ENCODE assay signal across 14 mouse cellular contexts in the genomic region with DNA sequence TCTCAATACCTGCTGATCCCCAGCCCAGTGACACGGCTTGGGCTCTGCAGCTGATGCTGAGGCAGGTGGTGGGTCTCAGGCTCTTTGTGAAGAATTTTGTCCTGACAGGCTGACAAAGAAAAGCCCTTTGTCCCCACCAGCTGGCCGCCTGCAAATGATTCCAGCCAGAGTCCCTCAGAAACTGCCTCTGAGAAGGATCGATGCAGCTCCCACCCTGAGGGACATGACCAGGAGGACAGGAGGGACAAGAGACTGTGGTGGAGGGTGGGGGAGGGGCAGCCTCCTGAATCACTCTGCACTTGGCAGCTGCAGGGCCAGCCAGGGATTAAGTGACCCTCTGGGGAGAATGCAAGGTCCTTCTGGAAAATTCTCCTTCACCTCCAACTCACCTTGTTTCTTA. TPM values are rescaled to one million over a fixed set of nuclear protein-coding genes. Genes with fewer than 3 reads are reported as not detected.
A peak's percentile ranks its signal among the peaks of the same experiment; 100 is the strongest.
DNase-seq lines count a peak whose midpoint lies in the region; ATAC-seq and TF ChIP-seq lines count a peak whose summit lies in the region.
"Had no signal": no experiment of that assay in that cellular context is flagged by ENCODE, and none has a peak within 500 bp of the region (broad histone marks: within the 10 kb centered on the region; RNA-seq: fewer than 3 reads in every experiment).

No protein-coding gene starts in this region.

- ATAC-seq in kidney, embryonic 16.5 days (ENCODE audit: low FRiP score, low TSS enrichment): no peak
- ATAC-seq in midbrain, embryonic 12.5 days (ENCODE audit: low FRiP score, low read depth): peak; percentile 57; the same call in 1 of the 2 replicates
- ATAC-seq: activated CD4-positive, CD25-positive, alpha-beta regulatory T cell, adult 4 months had no signal

- H3K4me1 ChIP-seq in kidney, adult 2 months (ENCODE audit: control insufficient read depth, insufficient read depth, low read length): peaks cover 14% of the 10 kb centered on the region
- H3K4me1 ChIP-seq in kidney, embryonic 16.5 days (ENCODE audit: insufficient read depth, low read length): peaks cover 23% of the 10 kb centered on the region
- peaks cover 40% of the 10 kb centered on the region for H3K4me1 ChIP-seq in midbrain, embryonic 12.5 days

- no peaks in the 10 kb centered on the region for H3K36me3 ChIP-seq in kidney, adult 2 months (ENCODE audit: control insufficient read depth, insufficient read depth, low read length)
- H3K36me3 ChIP-seq in kidney, embryonic 16.5 days (ENCODE audit: insufficient read depth, low read length): no peaks in the 10 kb centered on the region
- H3K36me3 ChIP-seq in midbrain, embryonic 12.5 days: no peaks in the 10 kb centered on the region
- H3K36me3 ChIP-seq: limb, embryonic 13.5 days had no signal

- H3K4me2 ChIP-seq in kidney, embryonic 16.5 days (replicated peaks; ENCODE audit: low read depth, low read length): no peak overlapping the region
- no peak overlapping the region for H3K4me2 ChIP-seq in midbrain, embryonic 12.5 days (replicated peaks)
- H3K4me2 ChIP-seq: limb, embryonic 13.5 days had no signal

- H3K9ac ChIP-seq in kidney, embryonic 16.5 days (replicated peaks; ENCODE audit: low read length): no peak overlapping the region
- no peak overlapping the region for H3K9ac ChIP-seq in midbrain, embryonic 12.5 days (replicated peaks)
- H3K9ac ChIP-seq: limb, embryonic 13.5 days had no signal

- H3K9me3 ChIP-seq in kidney, embryonic 16.5 days (ENCODE audit: low read length): no peaks in the 10 kb centered on the region
- no peaks in the 10 kb centered on the region for H3K9me3 ChIP-seq in midbrain, embryonic 12.5 days
- H3K9me3 ChIP-seq: limb, embryonic 13.5 days had no signal

- H3K27me3 ChIP-seq in kidney, adult 2 months (replicated peaks; ENCODE audit: control insufficient read depth, insufficient read depth, low read length): no peaks in the 10 kb centered on the region
- H3K27me3 ChIP-seq in kidney, embryonic 16.5 days (ENCODE audit: insufficient read depth, low read length): peaks cover 21% of the 10 kb centered on the region
- peaks cover 21% of the 10 kb centered on the region for H3K27me3 ChIP-seq in midbrain, embryonic 12.5 days

- whole genome bisulfite sequencing in kidney, adult 2 months: 31% methylated on average over 3 of the region's 3 CpGs
- 18% methylated on average over 3 of the region's 3 CpGs for WGBS in kidney, embryonic 16.5 days
- 0% methylated on average over 3 of the region's 3 CpGs for WGBS in midbrain, embryonic 12.5 days

- peak overlapping the region; percentile 68 for H3K27ac ChIP-seq in kidney, adult 2 months (ENCODE audit: insufficient read depth, low read depth, low read length)
- no peak overlapping the region for H3K27ac ChIP-seq in kidney, embryonic 16.5 days (ENCODE audit: low read length)
- peak overlapping the region; percentile 80 for H3K27ac ChIP-seq in midbrain, embryonic 12.5 days (replicated peaks)
- H3K27ac ChIP-seq: limb, embryonic 13.5 days; macrophage had no signal

- peak; percentile 18 for DNase-seq in kidney, adult 2 months
- DNase-seq in brain, embryonic 14.5 days (ENCODE audit: low read depth): peak; percentile 75
- DNase-seq in embryo, embryonic 10.5 days (ENCODE audit: low spot score): peak; percentile 71
- DNase-seq in lung, postnatal 4 days: no peak
- no peak for DNase-seq in heart, adult 11 months
- DNase-seq: cerebellum, adult 18-20 months; heart, postnatal 36 days; spleen, adult 18-20 months had no signal

- TF ChIP-seq POLR2A in kidney, adult 2 months (IDR thresholded peaks at IDR 0.05; ENCODE audit: low read depth, low read length): no peak
- no peak for TF ChIP-seq POLR2A in brain, embryonic 14.5 days (IDR thresholded peaks at IDR 0.05; ENCODE audit: borderline replicate concordance, extremely low read depth, insufficient read depth, insufficient read length, poor library complexity, severe bottlenecking)

- no peak overlapping the region for H3K4me3 ChIP-seq in kidney, adult 2 months (ENCODE audit: insufficient read depth, low read depth, low read length)
- H3K4me3 ChIP-seq in kidney, embryonic 16.5 days (ENCODE audit: low read length): no peak overlapping the region
- H3K4me3 ChIP-seq in midbrain, embryonic 12.5 days: no peak overlapping the region
- H3K4me3 ChIP-seq: erythroblast, embryonic 14.5 days; limb, embryonic 13.5 days had no signal

- TF ChIP-seq CTCF in kidney, adult 2 months (conservative IDR thresholded peaks at IDR 0.05; ENCODE audit: insufficient read depth, insufficient read length, low read depth, low read length): no peak
- TF ChIP-seq CTCF in brain, embryonic 14.5 days (IDR thresholded peaks at IDR 0.05; ENCODE audit: borderline replicate concordance, extremely low read depth, insufficient read depth, insufficient read length): no peak

RNA-seq across cellular contexts. Expression of a gene that starts 0.7 kb away (rescaled TPM):
- polyA plus RNA-seq in kidney, adult 2 months (2012; rRNA removed): 37.8 and 42.6 TPM in 2 replicates
- polyA plus RNA-seq in kidney, embryonic 16.5 days (2015; fragmentation: Nextera tagmentation; extraction: Ambion mirVana): 4.3 TPM in 2 replicates
- 14.8 and 42.9 TPM in 2 replicates for polyA plus RNA-seq in brain, embryonic 14.5 days (2012; rRNA removed)
- polyA plus RNA-seq in midbrain, embryonic 12.5 days (2016; fragmentation: Nextera tagmentation; extraction: Ambion mirVana): 43.2 and 44.3 TPM in 2 replicates
- polyA plus RNA-seq: activated CD4-positive, CD25-positive, alpha-beta regulatory T cell, adult 4 months; erythroblast, embryonic 14.5 days; macrophage had no signal

RNA-seq across cellular contexts. Expression of a gene that starts 57.7 kb away (rescaled TPM):
- polyA plus RNA-seq in kidney, adult 2 months (2012; rRNA removed): 1.2 and 1.3 TPM in 2 replicates
- polyA plus RNA-seq in kidney, embryonic 16.5 days (2015; fragmentation: Nextera tagmentation; extraction: Ambion mirVana): 0.22 and 0.47 TPM in 2 replicates
- 0.98 and 1.2 TPM in 2 replicates for polyA plus RNA-seq in brain, embryonic 14.5 days (2012; rRNA removed)
- polyA plus RNA-seq in midbrain, embryonic 12.5 days (2016; fragmentation: Nextera tagmentation; extraction: Ambion mirVana): 0.18 and 0.22 TPM in 2 replicates

Comparison
In these comparisons a context has a peak if more than half of its experiments do, and no peak if none do; other contexts are left out.
1. DNase-seq: peak in kidney, adult 2 months (single experiment), brain, embryonic 14.5 days (single experiment) and embryo, embryonic 10.5 days (single experiment); none in lung, postnatal 4 days (0 of 2) and heart, adult 11 months (single experiment).